ENCODE assay signal across 13 mouse cellular contexts in genomic region chr3:145656993-145657713, GRCm38 (mm10). TPM values are rescaled to one million over a fixed set of nuclear protein-coding genes. Genes with fewer than 3 reads are reported as not detected.
DNase-seq lines count a peak whose midpoint lies in the region; ATAC-seq and TF ChIP-seq lines count a peak whose summit lies in the region.
"Had no signal": no experiment of that assay in that cellular context is flagged by ENCODE, and none has a peak within 500 bp of the region (broad histone marks: within the 10 kb centered on the region; RNA-seq: fewer than 3 reads in every experiment).

No protein-coding gene starts in this region.

- no peak overlapping the region for H3K4me2 ChIP-seq in heart, embryonic 11.5 days
- H3K4me2 ChIP-seq in heart, embryonic 16.5 days (ENCODE audit: low read depth, low read length): peak overlapping the region; percentile 22; the same call in 1 of the 2 replicates
- H3K4me2 ChIP-seq in liver, postnatal 0 days (ENCODE audit: low read depth, low read length): no peak overlapping the region
- H3K4me2 ChIP-seq: embryonic facial prominence, embryonic 12.5 days; hindbrain, embryonic 13.5 days; lung, embryonic 15.5 days had no signal

- peaks cover 22% of the 10 kb centered on the region for H3K4me1 ChIP-seq in heart, embryonic 11.5 days (ENCODE audit: control insufficient read depth, insufficient read depth, low read length)
- peaks cover 21% of the 10 kb centered on the region for H3K4me1 ChIP-seq in heart, embryonic 16.5 days (ENCODE audit: control insufficient read depth, insufficient read depth, low read length)
- 0 out of 2 replicates have a peak, but pooled peaks cover 2% of the 10 kb centered on the region for H3K4me1 ChIP-seq in liver, postnatal 0 days (ENCODE audit: insufficient read depth)

- no peak overlapping the region for H3K27ac ChIP-seq in heart, embryonic 11.5 days (ENCODE audit: low read depth, low read length)
- 0 out of 2 replicates have a peak overlapping the region, but pooled peaks have one; percentile 23 for H3K27ac ChIP-seq in heart, embryonic 16.5 days (ENCODE audit: low read length)
- no peak overlapping the region for H3K27ac ChIP-seq in liver, postnatal 0 days (ENCODE audit: low read depth)
- H3K27ac ChIP-seq: embryonic facial prominence, embryonic 12.5 days; hindbrain, embryonic 13.5 days; lung, embryonic 15.5 days had no signal

- no peak for ATAC-seq in heart, embryonic 11.5 days (replicated peaks; ENCODE audit: insufficient number of reproducible peaks, low FRiP score, low TSS enrichment)
- no peak for ATAC-seq in heart, embryonic 16.5 days (replicated peaks; ENCODE audit: extremely low read depth, insufficient read depth, low FRiP score)
- no peak for ATAC-seq in liver, postnatal 0 days
- ATAC-seq in cerebellum, adult (ENCODE audit: insufficient number of reproducible peaks, low FRiP score, low TSS enrichment): no peak
- ATAC-seq: midbrain, embryonic 16.5 days had no signal

- H3K36me3 ChIP-seq in heart, embryonic 11.5 days (ENCODE audit: control insufficient read depth, insufficient read depth, low read length): peaks cover 3% of the 10 kb centered on the region; the same call in 1 of the 2 replicates
- H3K36me3 ChIP-seq in heart, embryonic 16.5 days (ENCODE audit: control insufficient read depth, insufficient read depth): 0 out of 2 replicates have a peak, but pooled peaks cover 3% of the 10 kb centered on the region
- H3K36me3 ChIP-seq in liver, postnatal 0 days (replicated peaks; ENCODE audit: insufficient read depth, low read length): no peaks in the 10 kb centered on the region
- H3K36me3 ChIP-seq: embryonic facial prominence, embryonic 12.5 days; hindbrain, embryonic 13.5 days; lung, embryonic 15.5 days had no signal

- H3K27me3 ChIP-seq in heart, embryonic 11.5 days (ENCODE audit: control insufficient read depth, insufficient read depth, low read length): no peaks in the 10 kb centered on the region
- H3K27me3 ChIP-seq in heart, embryonic 16.5 days (ENCODE audit: control insufficient read depth, insufficient read depth, low read length): no peaks in the 10 kb centered on the region
- peaks cover 11% of the 10 kb centered on the region for H3K27me3 ChIP-seq in liver, postnatal 0 days (ENCODE audit: insufficient read depth, low read length)
- H3K27me3 ChIP-seq: embryonic facial prominence, embryonic 12.5 days; lung, embryonic 15.5 days had no signal

- WGBS in heart, embryonic 11.5 days (ENCODE audit: insufficient replicate concordance): 80% methylated on average over 14 of the region's 14 CpGs
- WGBS in heart, embryonic 16.5 days: 55% methylated on average over 14 of the region's 14 CpGs
- WGBS in liver, postnatal 0 days (ENCODE audit: insufficient replicate concordance): 79% methylated on average over 14 of the region's 14 CpGs

- H3K9ac ChIP-seq in heart, embryonic 11.5 days (ENCODE audit: low read depth, low read length): no peak overlapping the region
- no peak overlapping the region for H3K9ac ChIP-seq in heart, embryonic 16.5 days (ENCODE audit: low read length)
- H3K9ac ChIP-seq in liver, postnatal 0 days (replicated peaks): no peak overlapping the region
- H3K9ac ChIP-seq: embryonic facial prominence, embryonic 12.5 days; hindbrain, embryonic 13.5 days; lung, embryonic 15.5 days had no signal

- no peak for TF ChIP-seq CTCF in liver, postnatal 0 days (IDR thresholded peaks at IDR 0.05; ENCODE audit: low read depth)

- DNase-seq in heart, adult 11 months: peak; percentile 96
- peak; percentile 89 for DNase-seq in Muller cell, postnatal 12 days (ENCODE audit: inconsistent ontology term)
- peak; percentile 46 for DNase-seq in lung, postnatal 25 days (ENCODE audit: low spot score)
- no peak for DNase-seq in liver, postnatal 0 days
- DNase-seq: kidney, adult 2 months; thymus, postnatal 4 days had no signal

- TF ChIP-seq EP300 in liver, postnatal 0 days (IDR thresholded peaks at IDR 0.05; ENCODE audit: low read depth): no peak

- H3K9me3 ChIP-seq in heart, embryonic 11.5 days (replicated peaks; ENCODE audit: control insufficient read depth, low read length): no peaks in the 10 kb centered on the region
- no peaks in the 10 kb centered on the region for H3K9me3 ChIP-seq in heart, embryonic 16.5 days (replicated peaks; ENCODE audit: control insufficient read depth, low read length)
- H3K9me3 ChIP-seq in liver, postnatal 0 days (ENCODE audit: low read length): no peaks in the 10 kb centered on the region
- H3K9me3 ChIP-seq: embryonic facial prominence, embryonic 12.5 days; hindbrain, embryonic 13.5 days; lung, embryonic 15.5 days had no signal

- no peak overlapping the region for H3K4me3 ChIP-seq in heart, embryonic 11.5 days (ENCODE audit: low read depth, low read length)
- H3K4me3 ChIP-seq in heart, embryonic 16.5 days (ENCODE audit: low read length): no peak overlapping the region
- H3K4me3 ChIP-seq in liver, postnatal 0 days (ENCODE audit: low read depth, low read length): no peak overlapping the region
- H3K4me3 ChIP-seq: embryonic facial prominence, embryonic 12.5 days; hindbrain, embryonic 13.5 days; lung, embryonic 15.5 days had no signal

RNA-seq across cellular contexts. Expression of gene Ccn1, which starts 7.4 kb away (rescaled TPM):
- 55.6 and 61.9 TPM in 2 replicates for polyA plus RNA-seq in heart, embryonic 11.5 days (2014; fragmentation: Nextera tagmentation; extraction: Ambion mirVana)
- 55.4 and 61.1 TPM in 2 replicates for polyA plus RNA-seq in heart, embryonic 16.5 days (2015; fragmentation: Nextera tagmentation; extraction: Ambion mirVana)
- polyA plus RNA-seq in liver, postnatal 0 days (2015; fragmentation: Nextera tagmentation; extraction: Ambion mirVana): 3.5 and 3.9 TPM in 2 replicates

Comparison
In these comparisons a context has a peak if more than half of its experiments do, and no peak if none do; other contexts are left out.
1. RNA of gene Ccn1, which starts 7.4 kb away (polyA plus RNA-seq): 55.6 to 61.9 TPM in heart, embryonic 11.5 days and 55.4 to 61.1 TPM in heart, embryonic 16.5 days; 3.5 to 3.9 TPM in liver, postnatal 0 days; every median in the first group is over 10 times any median in the second.